Mouse (Mus musculus) MEL (cell line): ENCODE results near the gene Fem1b. TPM values are rescaled to one million over a fixed set of nuclear protein-coding genes. Genes with fewer than 3 reads are reported as not detected.

ENCODE experiments used
- DNase-seq: peaks from one replicate; pipeline ENCODE4 v3.0.0; 2011; ENCODE audit warnings: low read depth, low spot score
- H3K27ac ChIP-seq: 2 replicates; pipeline ENCODE4 v1.5.1; 2012; ENCODE audit warnings: low read depth, mild to moderate bottlenecking, control low read depth, low read length, moderate library complexity; ENCODE audit not compliant: control insufficient read depth
- H3K27me3 ChIP-seq, 2 experiments: fragments of 150-350 bp in 1 of 2; sonication (generic) in 1 of 2; 2 replicates each; pipeline ENCODE4 v1.6.1; 2012; ENCODE audit warnings: low read length in 2 of 2, mild to moderate bottlenecking in 2 of 2, improper control_type of control experiment in 1 of 2, moderate library complexity in 1 of 2; ENCODE audit not compliant: insufficient read depth in 2 of 2, control insufficient read depth in 1 of 2
- H3K36me3 ChIP-seq, 2 experiments: 2 replicates each; pipeline ENCODE4 v1.6.1; 2012 to 2014; ENCODE audit warnings: low read length in 2 of 2, improper control_type of control experiment in 1 of 2, inconsistent platforms in 1 of 2, mild to moderate bottlenecking in 1 of 2; ENCODE audit not compliant: insufficient read depth in 2 of 2, control insufficient read depth in 1 of 2
- H3K4me1 ChIP-seq, 2 experiments: fragments of 150-350 bp in 1 of 2; sonication (generic) in 1 of 2; 2 replicates each; pipeline ENCODE4 v1.6.1; 2012; ENCODE audit warnings: low read length in 2 of 2, improper control_type of control experiment in 1 of 2, mild to moderate bottlenecking in 1 of 2; ENCODE audit not compliant: insufficient read depth in 2 of 2, control insufficient read depth in 1 of 2
- H3K4me3 ChIP-seq, 2 experiments: fragments of 150-350 bp in 1 of 2; sonication (generic) in 1 of 2; 2 replicates each; pipeline ENCODE4 v1.5.1; 2012; ENCODE audit warnings: low read depth in 2 of 2, low read length in 2 of 2, mild to moderate bottlenecking in 2 of 2, moderate library complexity in 2 of 2, control low read depth in 1 of 2, improper control_type of control experiment in 1 of 2; ENCODE audit not compliant: control insufficient read depth in 1 of 2, insufficient read depth in 1 of 2
- H3K79me2 ChIP-seq: 2 replicates; pipeline ENCODE4 v1.6.1; 2012; ENCODE audit warnings: mild to moderate bottlenecking, low read length, moderate library complexity; ENCODE audit not compliant: control insufficient read depth, poor library complexity, insufficient read depth
- H3K9ac ChIP-seq: 2 replicates; pipeline ENCODE4 v1.6.1; 2012; ENCODE audit warnings: low read depth, mild to moderate bottlenecking, control low read depth, low read length, moderate library complexity; ENCODE audit not compliant: control insufficient read depth, poor library complexity, severe bottlenecking
- H3K9me3 ChIP-seq: fragments of 150-350 bp; sonication (generic); replicated peaks from 2 replicates; pipeline ENCODE4 v1.6.1; 2012; ENCODE audit warnings: mild to moderate bottlenecking, low read length, improper control_type of control experiment, moderate library complexity; ENCODE audit not compliant: insufficient read depth
- BHLHE40 ChIP-seq: IDR thresholded peaks from 2 replicates; pipeline ENCODE4 v1.6.1; 2012; ENCODE audit warnings: low read depth, mild to moderate bottlenecking, inconsistent platforms, low read length, improper control_type of control experiment, borderline replicate concordance
- CTCF ChIP-seq, 3 experiments: IDR thresholded peaks in 2 of 3; conservative IDR thresholded peaks in 1 of 3; 2 replicates each; pipeline ENCODE4 v1.5.1; 2011 to 2012; ENCODE audit warnings: low read length in 3 of 3, low read depth in 2 of 3, mild to moderate bottlenecking in 2 of 3, improper control_type of control experiment in 1 of 3, inconsistent platforms in 1 of 3, mixed read lengths in 1 of 3, moderate library complexity in 1 of 3; ENCODE audit not compliant: control insufficient read depth in 1 of 3, insufficient read depth in 1 of 3, poor library complexity in 1 of 3, severe bottlenecking in 1 of 3
- ELF1 ChIP-seq: IDR thresholded peaks from 2 replicates; pipeline ENCODE4 v1.6.1; 2014; ENCODE audit warnings: low read depth, mild to moderate bottlenecking, inconsistent platforms, low read length, improper control_type of control experiment, moderate library complexity
- EP300 ChIP-seq, 2 experiments: IDR thresholded peaks; 2 replicates each; pipeline ENCODE4 v1.6.1; 2011; ENCODE audit warnings: improper control_type of control experiment in 2 of 2, low read length in 2 of 2, low read depth in 1 of 2, mild to moderate bottlenecking in 1 of 2
- ETS1 ChIP-seq: IDR thresholded peaks from 2 replicates; pipeline ENCODE4 v1.6.1; 2012; ENCODE audit warnings: low read depth, mild to moderate bottlenecking, inconsistent platforms, low read length, improper control_type of control experiment, moderate library complexity
- GATA1 ChIP-seq: IDR thresholded peaks from 2 replicates; pipeline ENCODE4 v1.6.1; 2011; ENCODE audit warnings: low read depth, low read length, improper control_type of control experiment
- HCFC1 ChIP-seq: IDR thresholded peaks from 2 replicates; pipeline ENCODE4 v1.6.1; 2012; ENCODE audit warnings: low read depth, mild to moderate bottlenecking, inconsistent platforms, low read length, improper control_type of control experiment, moderate library complexity
- MAFK ChIP-seq: IDR thresholded peaks from 2 replicates; pipeline ENCODE4 v1.6.1; 2011; ENCODE audit warnings: low read depth, mild to moderate bottlenecking, low read length, improper control_type of control experiment, borderline replicate concordance
- MAZ ChIP-seq: IDR thresholded peaks from 2 replicates; pipeline ENCODE4 v1.6.1; 2012; ENCODE audit warnings: low read depth, mild to moderate bottlenecking, inconsistent platforms, low read length, improper control_type of control experiment
- MEF2A ChIP-seq: IDR thresholded peaks from 2 replicates; pipeline ENCODE4 v1.6.1; 2014; ENCODE audit warnings: low read depth, mild to moderate bottlenecking, inconsistent platforms, low read length, improper control_type of control experiment; ENCODE audit not compliant: poor library complexity, insufficient replicate concordance, severe bottlenecking; ENCODE audit errors: extremely low read depth
- MXI1 ChIP-seq: IDR thresholded peaks from 2 replicates; pipeline ENCODE4 v1.6.1; 2011; ENCODE audit warnings: mild to moderate bottlenecking, low read depth, low read length, improper control_type of control experiment
- MYC ChIP-seq: IDR thresholded peaks from 2 replicates; pipeline ENCODE4 v1.6.1; 2011; ENCODE audit warnings: low read depth, mild to moderate bottlenecking, low read length, improper control_type of control experiment, moderate library complexity
- NELFE ChIP-seq: IDR thresholded peaks from 2 replicates; pipeline ENCODE4 v1.6.1; 2011; ENCODE audit warnings: low read depth, low read length, improper control_type of control experiment
- NRF1 ChIP-seq: IDR thresholded peaks from 2 replicates; pipeline ENCODE4 v1.6.1; 2014; ENCODE audit warnings: low read depth, mild to moderate bottlenecking, inconsistent platforms, low read length, improper control_type of control experiment, moderate library complexity; ENCODE audit not compliant: poor library complexity, insufficient read depth, severe bottlenecking
- POLR2AphosphoS2 ChIP-seq: IDR thresholded peaks from 2 replicates; pipeline ENCODE4 v1.6.1; 2011; ENCODE audit warnings: low read length, improper control_type of control experiment
- RAD21 ChIP-seq: IDR thresholded peaks from 2 replicates; pipeline ENCODE4 v1.6.1; 2011; ENCODE audit warnings: mild to moderate bottlenecking, low read depth, low read length, improper control_type of control experiment
- RCOR1 ChIP-seq: IDR thresholded peaks from 2 replicates; pipeline ENCODE4 v1.6.1; 2012; ENCODE audit warnings: low read depth, mild to moderate bottlenecking, inconsistent platforms, low read length, improper control_type of control experiment
- SIN3A ChIP-seq: IDR thresholded peaks from 2 replicates; pipeline ENCODE4 v1.6.1; 2012; ENCODE audit warnings: low read length, improper control_type of control experiment, inconsistent platforms
- SMC3 ChIP-seq: IDR thresholded peaks from 2 replicates; pipeline ENCODE4 v1.6.1; 2011; ENCODE audit warnings: low read depth, low read length, improper control_type of control experiment
- TBP ChIP-seq: IDR thresholded peaks from 2 replicates; pipeline ENCODE4 v1.8.0; 2011; ENCODE audit warnings: low read depth, low read length, improper control_type of control experiment
- ZC3H11A ChIP-seq: IDR thresholded peaks from 2 replicates; pipeline ENCODE4 v1.6.1; 2012; ENCODE audit warnings: low read depth, mild to moderate bottlenecking, inconsistent platforms, low read length, improper control_type of control experiment
- ZKSCAN1 ChIP-seq: IDR thresholded peaks from 2 replicates; pipeline ENCODE4 v1.6.1; 2012; ENCODE audit warnings: low read depth, mild to moderate bottlenecking, inconsistent platforms, low read length, improper control_type of control experiment, moderate library complexity
- ZMIZ1 ChIP-seq: IDR thresholded peaks from 2 replicates; pipeline ENCODE4 v1.6.1; 2012; ENCODE audit warnings: low read depth, mild to moderate bottlenecking, inconsistent platforms, low read length, improper control_type of control experiment, moderate library complexity
- ZNF384 ChIP-seq: IDR thresholded peaks from 2 replicates; pipeline ENCODE4 v1.6.1; 2012; ENCODE audit warnings: low read depth, mild to moderate bottlenecking, inconsistent platforms, low read length, improper control_type of control experiment
- polyA plus RNA-seq, 2 experiments: library from polyadenylated mRNA; stranded (reverse) in 1 of 2; unstranded in 1 of 2; fragments of >175 nt in 1 of 2; fragments of >200 nt in 1 of 2; gene quantifications; 2 replicates each; pipeline versions ENCODE4 v1.2.1 to v1.2.4; 2012; ENCODE audit warnings: low replicate concordance in 2 of 2, low read depth in 1 of 2; ENCODE audit not compliant: insufficient read length in 2 of 2, insufficient read depth in 1 of 2, missing spikeins in 1 of 2
- total RNA-seq: library from RNA; depleted of rRNA; stranded (reverse); fragments of 300-350 nt; gene quantifications from 2 replicates; pipeline ENCODE4 v1.2.3, GENCODE M21; 2012

Gene Fem1b
- total and polyA plus RNA-seq, 3 experiments, result 38.2 to 99.4 (median 50.5) TPM

- no peak overlapping the region for H3K4me3 ChIP-seq
- H3K27ac ChIP-seq, result no peak overlapping the region
- H3K4me1 ChIP-seq, result no peaks in the 10 kb centered on the region
- no peak for TF ChIP-seq MAZ
- TF ChIP-seq ELF1, result no peak
- no peak for TF ChIP-seq GATA1
- no peak for TF ChIP-seq NELFE
- no peak for TF ChIP-seq ETS1
- TF ChIP-seq MXI1, result no peak
- no peak for TF ChIP-seq ZMIZ1
- TF ChIP-seq ZKSCAN1, result no peak
- no peak for TF ChIP-seq MEF2A
- no peak for TF ChIP-seq ZNF384
- no peak for TF ChIP-seq MAFK
- H3K9me3 ChIP-seq, result no peaks in the 10 kb centered on the region
- H3K79me2 ChIP-seq, result no peaks in the 10 kb centered on the region
- H3K36me3 ChIP-seq, result no peaks in the 10 kb centered on the region
- H3K27me3 ChIP-seq, result no peaks in the 10 kb centered on the region
- no peak overlapping the region for H3K9ac ChIP-seq
- no peak for DNase-seq
These were observed 39.8 kb upstream of the Fem1b start for GRCm38 (mm10) chr9:62851571-62851970.

GRCm38 (mm10) chr9:62848641-62849040 lies 36.9 kb upstream of the Fem1b start:
- no peak for DNase-seq
- Histone ChIP-seq H3K36me3 (no peaks in the 10 kb centered on the region), H3K4me3 (no peak overlapping the region), H3K79me2 (no peaks in the 10 kb centered on the region), H3K9ac (no peak overlapping the region), H3K4me1 (no peaks in the 10 kb centered on the region), H3K27me3 (no peaks in the 10 kb centered on the region), H3K9me3 (no peaks in the 10 kb centered on the region)
- TF ChIP-seq NRF1 (no peak), POLR2AphosphoS2 (no peak), ETS1 (no peak), EP300 (IDR thresholded peaks at IDR 0.05; ENCODE audit: low read depth in 1 of 2, low read length in 2 of 2) (no peak), MEF2A (no peak)
- TF ChIP-seq, all 39 proteins: peak for 0
- H3K27ac ChIP-seq, result no peak overlapping the region

GRCm38 (mm10) chr9:62847694-62848093 lies 36.0 kb upstream of the Fem1b start:
- Histone ChIP-seq H3K9ac (no peak overlapping the region), H3K36me3 (no peaks in the 10 kb centered on the region), H3K4me3 (no peak overlapping the region), H3K79me2 (no peaks in the 10 kb centered on the region), H3K27ac (no peak overlapping the region), H3K9me3 (no peaks in the 10 kb centered on the region), H3K27me3 (no peaks in the 10 kb centered on the region), H3K4me1 (no peaks in the 10 kb centered on the region)
- peak; percentile 89 for DNase-seq
- peak; percentile 37; the same call in 1 of the 2 replicates for TF ChIP-seq MYC
- TF ChIP-seq ZC3H11A, result peak; percentile 84
- peak; percentile 67; the same call in 1 of the 2 replicates for TF ChIP-seq MAZ
- TF ChIP-seq SMC3, result peak; percentile 93
- TF ChIP-seq GATA1, result 0 out of 2 replicates have a peak, but pooled peaks have one; percentile 14
- TF ChIP-seq NRF1, result no peak
- no peak for TF ChIP-seq RCOR1
- TF ChIP-seq ETS1, result no peak
- TF ChIP-seq SIN3A, result peak; percentile 67
- peak; percentile 85 for TF ChIP-seq RAD21
- TF ChIP-seq BHLHE40, result peak; percentile 37; the same call in 1 of the 2 replicates
- TF ChIP-seq HCFC1, result peak; percentile 32; the same call in 1 of the 2 replicates
- peak; percentile 57; the same call in 1 of the 2 replicates for TF ChIP-seq ELF1
- no peak for TF ChIP-seq TBP
- peak in 2 of 3 experiments; percentile 97 to 100; a peak in 5 of 6 replicates for TF ChIP-seq CTCF (IDR thresholded peaks at IDR 0.05 in 2 of 3, conservative IDR thresholded peaks at IDR 0.05 in 1 of 3; ENCODE audit: control insufficient read depth in 1 of 3, insufficient read depth in 1 of 3, low read depth in 2 of 3, low read length in 3 of 3, poor library complexity in 1 of 3, severe bottlenecking in 1 of 3)
